Mouse (Mus musculus): ENCODE data around the gene Uimc1.

GRCm38 (mm10) chr13:55105953-55106691 is 6.0 kb upstream of the Uimc1 start:
- TF ChIP-seq CTCF (IDR thresholded peaks at IDR 0.05; ENCODE audit: borderline replicate concordance, insufficient read depth, low read length) = no peak
- no peak for TF ChIP-seq POLR2A (IDR thresholded peaks at IDR 0.05; ENCODE audit: low read depth, low read length)
